Mouse (Mus musculus): ENCODE results near the gene Gm20388.

- TF ChIP-seq POLR2A (IDR thresholded peaks at IDR 0.05; ENCODE audit: borderline replicate concordance, control insufficient read depth, low read depth, low read length) (no peak), CTCF (IDR thresholded peaks at IDR 0.05; ENCODE audit: control insufficient read depth, insufficient read depth, low read length) (no peak)
These were observed 1216.7 kb downstream of the Gm20388 start for GRCm38 (mm10) chr8:121127291-121127701.

Data from bone marrow, adult 2 months (tissue).